Mouse (Mus musculus) kidney, postnatal 25 days (tissue): ENCODE data around the gene Elavl1.
A peak's percentile ranks its signal among the peaks of the same experiment; 100 is the strongest.

Experiments
- DNase-seq, 2 experiments: peaks; one replicate each; pipeline ENCODE4 v3.0.0; 2021; ENCODE audit warnings: mixed read lengths in 2 of 2

The Elavl1 gene

DNA sequence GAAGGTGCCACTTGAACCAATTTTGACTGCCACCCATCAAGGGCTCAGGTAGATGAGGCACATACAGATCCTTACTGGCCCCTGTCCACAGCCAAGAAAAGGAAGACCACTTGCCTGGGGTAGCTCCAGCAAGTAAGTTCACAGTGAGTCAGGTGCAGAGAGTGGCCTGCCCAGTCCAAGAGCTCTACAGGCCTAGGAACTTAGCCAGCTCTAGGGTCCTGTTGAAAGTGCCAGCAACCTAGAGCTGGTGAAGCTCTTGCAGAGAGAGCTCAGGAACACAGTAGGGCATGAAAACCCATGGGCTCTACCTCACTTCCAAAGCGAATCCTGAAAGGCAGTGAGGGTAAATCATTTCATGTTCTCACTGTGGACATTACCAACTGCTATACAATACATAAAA, 4.8 kb downstream of the Elavl1 start:
- no peak for DNase-seq

- DNase-seq, result no peak
Measured at GRCm38 (mm10) chr8:4319573-4319872, 5.7 kb downstream of the Elavl1 start.

DNA sequence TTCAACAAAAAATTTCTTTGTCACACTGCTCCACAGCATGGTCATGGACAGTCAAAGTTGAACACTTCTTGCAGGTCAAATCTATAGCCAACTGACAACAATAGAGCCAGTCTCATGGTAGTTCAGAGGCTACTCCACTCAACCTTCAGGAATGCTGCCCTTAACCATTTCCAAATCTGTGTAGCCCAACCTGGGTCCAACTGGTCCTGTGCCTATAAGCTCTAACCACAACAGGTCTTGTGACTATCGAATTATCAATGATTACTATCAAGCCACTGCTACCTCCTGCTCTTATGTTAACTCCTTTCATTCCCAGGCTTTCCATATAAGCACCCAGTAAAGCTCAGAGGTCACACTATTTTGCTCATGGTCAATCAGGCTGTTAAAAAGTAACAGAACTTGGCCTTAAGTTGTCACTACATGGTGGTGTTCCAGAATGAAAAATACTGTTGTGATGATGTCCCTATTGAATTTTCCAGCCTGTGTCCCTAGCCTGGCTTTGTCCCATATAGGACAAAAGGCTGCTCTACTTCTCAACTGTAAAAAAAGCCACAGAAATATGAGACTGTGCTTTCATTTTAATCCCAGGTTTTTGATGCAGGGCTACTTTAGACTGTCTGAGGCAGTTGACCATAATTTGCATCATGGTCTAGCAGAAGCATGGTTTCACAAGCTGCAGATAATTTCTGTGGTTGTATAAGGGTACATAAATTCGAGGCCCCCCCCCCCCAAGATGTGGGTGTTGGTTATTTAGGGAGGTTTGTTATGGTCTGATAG, 6.2 kb downstream of the Elavl1 start:
- DNase-seq, result peak in 1 of 2 experiments; percentile 39

DNA sequence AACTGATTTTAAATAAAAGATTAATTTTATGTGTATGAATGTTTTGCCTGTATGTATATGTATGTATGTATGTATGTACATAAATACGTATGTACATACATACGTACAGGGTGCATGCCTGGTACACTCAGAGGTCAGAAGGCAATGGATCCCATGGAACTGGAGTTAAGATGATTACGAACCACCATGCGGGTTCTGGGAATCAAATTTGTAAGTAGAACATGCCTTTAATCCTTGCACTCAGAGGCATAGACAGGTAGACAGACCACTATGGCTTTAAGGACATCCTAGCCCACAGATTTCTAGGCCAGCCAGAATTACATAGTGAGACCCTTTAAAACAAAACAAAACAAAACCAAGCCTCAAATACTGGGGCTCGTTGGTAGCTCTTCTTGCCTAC, 7.1 kb downstream of the Elavl1 start:
- no peak for DNase-seq

GRCm38 (mm10) chr8:4314852-4315251, 10.4 kb downstream of the Elavl1 start:
- no peak for DNase-seq

DNA sequence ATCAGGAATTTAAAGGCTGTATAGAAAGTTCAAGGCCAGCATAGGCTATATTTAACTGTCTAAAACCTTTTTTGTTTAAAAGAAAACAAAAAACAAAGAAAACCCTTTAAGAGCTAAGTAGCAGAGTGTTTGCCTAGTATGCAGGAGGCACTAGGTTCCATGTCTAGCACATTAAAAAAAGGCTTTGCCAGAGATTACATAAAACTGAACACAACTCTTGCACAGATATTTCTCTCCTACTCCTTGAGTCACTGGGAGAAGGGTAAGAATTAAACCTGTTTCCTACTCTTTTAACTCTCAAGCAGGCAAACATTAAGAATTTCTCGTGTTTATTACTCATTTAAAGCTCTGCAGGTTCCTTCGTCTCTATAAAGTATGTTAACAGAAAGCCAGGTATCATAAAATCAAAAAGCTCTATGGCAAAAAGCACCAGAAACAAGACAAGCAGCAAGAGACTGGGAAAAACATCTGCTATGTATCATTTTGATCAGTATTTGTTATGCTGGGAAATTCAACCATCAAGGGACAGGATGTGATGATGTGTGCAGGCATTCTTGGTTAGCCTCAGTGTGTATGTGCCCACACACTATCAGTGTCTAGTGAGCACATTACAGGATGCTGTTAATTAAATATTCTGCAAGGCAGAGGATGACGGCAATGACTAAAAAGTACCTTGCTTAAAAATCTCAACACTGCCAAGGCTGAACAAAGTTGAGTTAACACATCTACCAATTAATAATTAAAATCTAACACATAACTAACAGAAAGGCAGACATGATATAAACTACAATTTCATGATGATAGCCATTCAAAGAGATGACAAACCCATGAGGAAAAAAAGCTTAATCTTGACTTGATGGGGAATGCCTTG, 11.7 kb downstream of the Elavl1 start:
- no peak for DNase-seq

GRCm38 (mm10) chr8:4312104-4312503, 13.1 kb downstream of the Elavl1 start:
- DNase-seq, result no peak

- DNase-seq, result no peak
Measured at GRCm38 (mm10) chr8:4305838-4306237, 19.4 kb downstream of the Elavl1 start.

DNA sequence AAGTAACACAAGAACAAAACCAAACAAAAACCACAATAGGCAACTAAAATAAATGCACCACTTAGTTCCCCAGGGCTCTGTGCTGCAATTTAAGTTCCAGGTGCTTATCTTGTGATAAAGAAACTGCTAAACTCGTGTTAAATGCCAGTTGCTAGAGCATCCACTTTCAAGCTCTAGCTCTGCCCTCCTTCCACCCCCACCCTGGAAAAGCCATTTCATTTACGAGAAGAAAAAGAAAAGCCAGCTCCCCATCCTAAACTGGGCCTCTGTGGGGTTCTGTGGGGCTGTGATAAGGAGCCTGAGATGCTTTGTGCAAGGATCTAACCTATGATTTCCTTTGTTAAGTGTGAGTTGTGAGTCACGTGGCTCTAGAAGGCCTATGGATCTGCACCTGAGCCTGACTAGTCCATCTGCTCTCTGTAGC, 21.1 kb downstream of the Elavl1 start:
- no peak for DNase-seq

- DNase-seq, result no peak
Measured at GRCm38 (mm10) chr8:4297822-4298221, 27.4 kb downstream of the Elavl1 start.

GRCm38 (mm10) chr8:4292738-4293137, 32.5 kb downstream of the Elavl1 start:
- no peak for DNase-seq

DNA sequence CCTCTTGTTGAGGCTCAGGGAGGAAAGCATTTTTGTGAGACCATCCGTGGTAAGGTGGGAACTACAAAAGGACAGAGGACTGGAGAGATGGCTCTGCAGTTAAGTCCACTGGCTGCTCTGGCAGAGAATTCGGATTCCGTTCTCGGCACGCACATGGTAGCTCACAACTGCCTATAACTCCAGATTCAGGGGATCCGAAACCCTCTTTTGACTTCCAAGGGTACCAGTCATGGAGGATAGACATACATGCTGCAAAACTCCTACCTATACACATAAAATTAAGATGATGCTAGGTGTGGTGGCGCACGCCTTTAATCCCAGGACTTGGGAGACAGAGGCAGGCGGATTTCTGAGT, 49.1 kb downstream of the Elavl1 start:
- no peak for DNase-seq

GRCm38 (mm10) chr8:4275275-4276110, 49.7 kb downstream of the Elavl1 start, which contains the start of gene Timm44:
Gene Timm44, minus strand, starts transcription at chr8:4275913.
- DNase-seq, result peak; percentile 97 to 99

- DNase-seq, result no peak
Measured at GRCm38 (mm10) chr8:4269609-4270008, 55.6 kb downstream of the Elavl1 start.

DNA sequence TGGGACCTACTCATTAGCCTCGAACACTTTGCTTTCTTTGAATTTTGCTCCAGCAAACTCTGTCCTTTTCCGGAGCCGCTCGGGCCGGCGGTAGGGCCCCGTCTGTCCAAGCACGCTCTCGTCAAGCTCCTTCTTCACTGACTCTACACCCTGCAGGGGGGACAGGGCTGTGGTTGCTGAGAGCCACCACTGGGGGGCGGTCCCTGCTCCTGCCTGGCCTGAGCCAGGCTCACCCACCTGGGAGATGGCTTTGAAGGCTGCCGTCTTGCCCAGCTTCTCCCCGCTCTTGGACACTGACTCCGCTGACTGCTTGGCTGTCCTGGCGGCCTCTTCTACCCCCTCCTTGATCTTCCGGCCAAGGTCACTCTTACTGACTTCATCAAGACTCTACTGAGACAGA, 57.6 kb downstream of the Elavl1 start:
- no peak for DNase-seq

DNA sequence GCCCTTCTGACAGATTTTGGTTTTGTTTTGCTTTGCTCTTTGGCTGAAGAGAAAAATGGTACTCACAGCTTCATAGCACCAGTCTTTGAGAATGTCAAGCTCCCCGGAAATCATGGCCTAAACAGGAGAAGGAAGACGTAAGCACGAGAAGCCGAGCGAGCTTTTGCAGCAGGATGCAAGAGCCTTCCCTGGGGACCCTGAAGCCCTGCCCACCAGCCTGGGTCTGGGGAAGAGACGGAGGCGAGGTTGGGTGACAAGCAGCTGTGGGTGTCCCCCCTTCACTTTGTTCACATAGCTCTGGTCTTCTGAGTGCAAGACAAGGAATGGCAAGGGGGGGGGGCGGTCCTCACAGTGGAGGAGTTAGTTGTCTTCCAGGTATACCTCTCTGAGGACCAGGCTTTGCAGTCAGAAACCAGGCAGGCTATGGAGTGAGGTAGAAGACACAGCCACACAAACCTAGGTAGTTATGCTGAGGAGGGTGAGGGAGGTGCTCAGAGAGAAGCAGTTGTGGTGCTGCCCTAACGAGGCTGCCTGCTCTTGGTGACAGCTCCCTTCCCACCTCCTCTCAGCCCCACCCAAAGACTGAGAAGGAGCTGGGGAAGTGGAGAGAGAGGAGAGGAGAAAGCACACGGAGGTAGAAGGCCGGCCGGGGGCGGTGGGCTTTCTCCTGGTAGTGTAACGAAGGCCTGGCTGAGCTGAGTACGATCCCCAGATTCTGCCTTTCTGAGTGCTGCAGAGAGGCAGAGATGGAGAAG, 59.9 kb downstream of the Elavl1 start:
- no peak for DNase-seq

GRCm38 (mm10) chr8:4263105-4263791, 62.0 kb downstream of the Elavl1 start:
- no peak for DNase-seq

GRCm38 (mm10) chr8:4259805-4260170, 65.4 kb downstream of the Elavl1 start:
- no peak for DNase-seq

- peak; percentile 98 for DNase-seq
Measured at GRCm38 (mm10) chr8:4259125-4259804, 65.9 kb downstream of the Elavl1 start, which contains the start of gene Ctxn1. Gene Ctxn1, minus strand, starts transcription at chr8:4259274.

DNA sequence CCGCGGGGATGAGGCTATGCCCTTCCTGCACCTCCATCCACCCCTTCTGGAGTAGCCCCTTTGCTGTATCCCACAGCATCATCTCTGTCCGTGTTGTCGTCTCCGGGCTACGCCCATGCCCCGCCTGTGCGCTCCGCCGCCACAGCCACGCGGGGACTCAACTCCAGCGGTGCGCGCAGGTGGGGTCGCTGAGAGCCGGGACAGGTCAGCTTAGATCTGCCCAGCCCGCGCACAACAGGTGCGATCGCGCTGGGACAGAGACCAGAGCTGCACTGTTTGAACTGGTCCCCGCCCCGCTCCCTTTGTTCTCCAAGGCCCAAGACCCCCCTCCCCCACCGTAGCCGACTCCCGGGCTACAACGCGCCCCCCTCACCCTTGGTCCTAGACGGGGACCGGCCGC, 66.5 kb downstream of the Elavl1 start:
- DNase-seq, result no peak

GRCm38 (mm10) chr8:4258233-4258632, 67.0 kb downstream of the Elavl1 start:
- DNase-seq, result peak; percentile 69 to 72
